Mouse (Mus musculus): ENCODE measurements around the gene Neurl3. TPM values are rescaled to one million over a fixed set of nuclear protein-coding genes. Genes with fewer than 3 reads are reported as not detected.

Neurl3 gene
- total and polyA plus RNA-seq, 2 experiments, result 3.3 to 5.3 TPM

GRCm38 (mm10) chr1:36254635-36255360 is 19.7 kb downstream of the Neurl3 start:
- no peak overlapping the region for H3K27ac ChIP-seq (replicated peaks; ENCODE audit: insufficient read depth, low read depth, low read length)
- no peaks in the 10 kb centered on the region for H3K36me3 ChIP-seq (ENCODE audit: control insufficient read depth, insufficient read depth, low read length)
- TF ChIP-seq POLR2A (IDR thresholded peaks at IDR 0.05; ENCODE audit: extremely low read depth, insufficient read depth, low read length), result no peak
- TF ChIP-seq CTCF (IDR thresholded peaks at IDR 0.05; ENCODE audit: low read depth, low read length), result peak; percentile 83
- H3K9ac ChIP-seq (ENCODE audit: low read depth, low read length), result no peak overlapping the region
- peak; percentile 81 for DNase-seq (ENCODE audit: extremely low read depth, low read depth, low spot score)
- peak overlapping the region; percentile 20 for H3K4me3 ChIP-seq (ENCODE audit: insufficient read depth, low read depth, low read length)
- no peaks in the 10 kb centered on the region for H3K79me2 ChIP-seq (ENCODE audit: control insufficient read depth, insufficient read depth, low read length)
- peaks cover 5% of the 10 kb centered on the region; the same call in 1 of the 2 replicates for H3K4me1 ChIP-seq (ENCODE audit: control insufficient read depth, insufficient read depth, low read length)
- 10% methylated on average over 25 of the region's 25 CpGs for WGBS
- no peaks in the 10 kb centered on the region for H3K27me3 ChIP-seq (ENCODE audit: control insufficient read depth, insufficient read depth, low read length)

- peak; percentile 62 for TF ChIP-seq CTCF (IDR thresholded peaks at IDR 0.05; ENCODE audit: low read depth, low read length)
- no peak for TF ChIP-seq POLR2A (IDR thresholded peaks at IDR 0.05; ENCODE audit: extremely low read depth, insufficient read depth, low read length)
- no peaks in the 10 kb centered on the region for H3K27me3 ChIP-seq (ENCODE audit: control insufficient read depth, insufficient read depth, low read length)
- WGBS, result 2% methylated on average over 6 of the region's 6 CpGs
- H3K9ac ChIP-seq (ENCODE audit: low read depth, low read length), result no peak overlapping the region
- H3K36me3 ChIP-seq (ENCODE audit: control insufficient read depth, insufficient read depth, low read length), result no peaks in the 10 kb centered on the region
- H3K4me3 ChIP-seq (ENCODE audit: insufficient read depth, low read depth, low read length), result no peak overlapping the region
- DNase-seq (ENCODE audit: extremely low read depth, low read depth, low spot score), result peak; percentile 62
- no peak overlapping the region for H3K27ac ChIP-seq (replicated peaks; ENCODE audit: insufficient read depth, low read depth, low read length)
- no peaks in the 10 kb centered on the region for H3K79me2 ChIP-seq (ENCODE audit: control insufficient read depth, insufficient read depth, low read length)
- H3K4me1 ChIP-seq (ENCODE audit: control insufficient read depth, insufficient read depth, low read length), result peaks cover 5% of the 10 kb centered on the region; the same call in 1 of the 2 replicates
Measured at GRCm38 (mm10) chr1:36252791-36253190, 21.7 kb downstream of the Neurl3 start.

GRCm38 (mm10) chr1:36251426-36251825 is 23.1 kb downstream of the Neurl3 start:
- H3K36me3 ChIP-seq (ENCODE audit: control insufficient read depth, insufficient read depth, low read length), result no peaks in the 10 kb centered on the region
- TF ChIP-seq POLR2A (IDR thresholded peaks at IDR 0.05; ENCODE audit: extremely low read depth, insufficient read depth, low read length), result no peak
- TF ChIP-seq CTCF (IDR thresholded peaks at IDR 0.05; ENCODE audit: low read depth, low read length), result no peak
- no peaks in the 10 kb centered on the region for H3K27me3 ChIP-seq (ENCODE audit: control insufficient read depth, insufficient read depth, low read length)
- peaks cover 5% of the 10 kb centered on the region; the same call in 1 of the 2 replicates for H3K4me1 ChIP-seq (ENCODE audit: control insufficient read depth, insufficient read depth, low read length)
- 34% methylated on average over 9 of the region's 9 CpGs for WGBS
- no peak overlapping the region for H3K27ac ChIP-seq (replicated peaks; ENCODE audit: insufficient read depth, low read depth, low read length)
- H3K9ac ChIP-seq (ENCODE audit: low read depth, low read length), result no peak overlapping the region
- no peak overlapping the region for H3K4me3 ChIP-seq (ENCODE audit: insufficient read depth, low read depth, low read length)
- H3K79me2 ChIP-seq (ENCODE audit: control insufficient read depth, insufficient read depth, low read length), result no peaks in the 10 kb centered on the region
- no peak for DNase-seq (ENCODE audit: extremely low read depth, low read depth, low spot score)

- peaks cover 12% of the 10 kb centered on the region; the same call in 1 of the 2 replicates for H3K79me2 ChIP-seq (ENCODE audit: control insufficient read depth, insufficient read depth, low read length)
- H3K9ac ChIP-seq (ENCODE audit: low read depth, low read length), result no peak overlapping the region
- H3K27me3 ChIP-seq (ENCODE audit: control insufficient read depth, insufficient read depth, low read length), result no peaks in the 10 kb centered on the region
- H3K27ac ChIP-seq (replicated peaks; ENCODE audit: insufficient read depth, low read depth, low read length), result no peak overlapping the region
- no peak overlapping the region for H3K4me3 ChIP-seq (ENCODE audit: insufficient read depth, low read depth, low read length)
- no peak for DNase-seq (ENCODE audit: extremely low read depth, low read depth, low spot score)
- no peaks in the 10 kb centered on the region for H3K36me3 ChIP-seq (ENCODE audit: control insufficient read depth, insufficient read depth, low read length)
- WGBS, result 73% methylated on average over 6 of the region's 6 CpGs
- TF ChIP-seq POLR2A (IDR thresholded peaks at IDR 0.05; ENCODE audit: extremely low read depth, insufficient read depth, low read length) (no peak), CTCF (IDR thresholded peaks at IDR 0.05; ENCODE audit: low read depth, low read length) (no peak)
- peaks cover 4% of the 10 kb centered on the region for H3K4me1 ChIP-seq (ENCODE audit: control insufficient read depth, insufficient read depth, low read length)
Measured at GRCm38 (mm10) chr1:36246688-36247087, 27.8 kb downstream of the Neurl3 start.

- Histone ChIP-seq H3K27me3 (ENCODE audit: control insufficient read depth, insufficient read depth, low read length) (no peaks in the 10 kb centered on the region), H3K4me3 (ENCODE audit: insufficient read depth, low read depth, low read length) (no peak overlapping the region), H3K36me3 (ENCODE audit: control insufficient read depth, insufficient read depth, low read length) (no peaks in the 10 kb centered on the region), H3K9ac (ENCODE audit: low read depth, low read length) (no peak overlapping the region), H3K4me1 (ENCODE audit: control insufficient read depth, insufficient read depth, low read length) (peaks cover 4% of the 10 kb centered on the region), H3K79me2 (ENCODE audit: control insufficient read depth, insufficient read depth, low read length) (peaks cover 28% of the 10 kb centered on the region), H3K27ac (replicated peaks; ENCODE audit: insufficient read depth, low read depth, low read length) (no peak overlapping the region)
- 89% methylated on average over 4 of the region's 4 CpGs for WGBS
- DNase-seq (ENCODE audit: extremely low read depth, low read depth, low spot score), result no peak
- TF ChIP-seq CTCF (IDR thresholded peaks at IDR 0.05; ENCODE audit: low read depth, low read length) (no peak), POLR2A (IDR thresholded peaks at IDR 0.05; ENCODE audit: extremely low read depth, insufficient read depth, low read length) (no peak)
Measured at GRCm38 (mm10) chr1:36244828-36245215, 29.7 kb downstream of the Neurl3 start.
